Mouse (Mus musculus): Measurements from ENCODE around the gene Lpcat1.

DNA sequence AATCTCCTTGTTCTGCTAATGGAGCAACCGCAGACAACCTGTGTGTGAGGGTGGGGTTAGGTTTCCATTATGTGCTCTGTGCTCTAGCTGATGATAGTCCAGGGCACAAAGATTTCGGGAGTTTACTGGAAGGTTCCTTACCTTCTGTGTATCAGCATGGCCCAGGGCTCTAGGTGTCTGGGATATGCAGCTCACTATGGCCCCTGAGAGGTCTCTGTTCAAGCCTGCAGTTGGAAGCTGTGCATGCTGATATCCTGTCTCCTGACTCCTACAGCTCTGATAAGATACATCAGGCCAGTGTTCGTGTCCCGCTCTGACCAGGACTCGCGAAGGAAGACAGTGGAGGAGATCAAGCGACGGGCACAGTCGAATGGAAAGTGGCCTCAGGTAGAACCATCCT lies 27.5 kb downstream of the Lpcat1 start:
- TF ChIP-seq EP300 (IDR thresholded peaks at IDR 0.05; ENCODE audit: low read depth) (no peak), CTCF (IDR thresholded peaks at IDR 0.05; ENCODE audit: low read depth) (no peak)
